Mouse (Mus musculus): Measurements from ENCODE around the gene Syngr1. TPM values are rescaled to one million over a fixed set of nuclear protein-coding genes. Genes with fewer than 3 reads are reported as not detected.

The Syngr1 gene
- polyA plus RNA-seq, 1 experiment from 2014 or later = 11.2 TPM

DNA sequence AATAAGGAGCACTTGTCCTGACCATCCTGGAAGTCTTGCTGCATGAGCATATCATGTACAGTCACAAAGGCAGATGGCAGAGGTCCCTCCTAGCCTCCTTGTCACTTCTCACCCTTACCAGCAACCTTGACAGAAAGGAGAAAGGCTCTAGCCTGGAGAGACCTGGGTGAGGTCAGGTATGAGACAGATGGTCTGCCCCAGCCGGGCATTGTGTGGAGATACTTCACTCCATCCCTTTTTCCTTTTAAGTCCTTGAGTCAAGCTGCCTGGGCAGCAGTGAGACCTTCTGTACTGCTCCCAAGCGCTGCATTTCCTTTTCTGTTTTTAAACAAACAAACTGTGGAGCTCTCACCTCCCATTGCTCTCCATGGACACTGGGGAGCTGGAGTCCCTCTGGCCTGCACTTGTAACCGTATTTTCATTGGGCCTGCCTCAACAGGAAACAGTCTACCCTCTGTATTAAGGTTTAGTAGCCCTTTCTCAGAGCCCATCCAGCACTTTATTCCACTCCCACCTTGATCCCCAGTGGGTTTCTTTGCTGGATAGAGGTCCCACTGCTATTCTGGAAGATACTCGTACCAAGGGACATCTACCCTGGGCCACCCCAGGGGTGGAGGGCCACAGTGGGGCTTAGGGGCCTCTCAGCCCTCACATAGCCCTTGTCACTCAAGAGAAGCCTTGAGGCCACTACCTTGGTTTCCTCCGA, 67.0 kb downstream of the Syngr1 start:
- 49% methylated on average over 5 of the region's 5 CpGs for WGBS
- H3K27ac ChIP-seq = peak overlapping the region; percentile 92
- H3K9ac ChIP-seq = no peak overlapping the region
- H3K27me3 ChIP-seq = no peaks in the 10 kb centered on the region
- peaks cover 90% of the 10 kb centered on the region for H3K36me3 ChIP-seq
- no peaks in the 10 kb centered on the region for H3K9me3 ChIP-seq (replicated peaks)
- no peak for ATAC-seq (replicated peaks; ENCODE audit: low FRiP score)
- peaks cover 44% of the 10 kb centered on the region for H3K4me1 ChIP-seq
- H3K4me3 ChIP-seq (replicated peaks) = no peak overlapping the region
- no peak overlapping the region for H3K4me2 ChIP-seq

DNA sequence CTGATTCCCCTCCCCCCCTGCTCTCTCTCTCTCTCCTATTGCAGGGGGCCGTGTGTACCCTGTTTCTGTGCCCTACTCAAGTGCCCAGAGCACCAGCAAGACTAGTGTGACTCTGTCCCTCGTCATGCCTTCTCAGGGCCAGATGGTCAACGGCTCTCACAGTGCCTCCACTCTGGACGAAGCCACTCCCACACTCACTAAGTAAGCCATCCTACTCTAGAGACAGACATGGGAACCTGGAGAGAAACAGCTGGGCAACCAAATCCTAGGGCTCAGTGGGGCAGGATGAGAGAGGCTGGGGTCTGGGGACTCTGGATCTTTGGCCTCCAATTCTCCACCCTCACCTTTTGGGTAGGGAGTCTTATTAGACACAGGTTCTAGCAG, 67.6 kb downstream of the Syngr1 start:
- H3K9me3 ChIP-seq (replicated peaks) = no peaks in the 10 kb centered on the region
- WGBS = 26% methylated on average over 4 of the region's 4 CpGs
- peak; percentile 19 for ATAC-seq (replicated peaks; ENCODE audit: low FRiP score)
- H3K4me3 ChIP-seq (replicated peaks) = no peak overlapping the region
- H3K4me1 ChIP-seq = peaks cover 44% of the 10 kb centered on the region
- H3K27me3 ChIP-seq = no peaks in the 10 kb centered on the region
- peaks cover 85% of the 10 kb centered on the region for H3K36me3 ChIP-seq
- no peak overlapping the region for H3K9ac ChIP-seq
- H3K4me2 ChIP-seq = no peak overlapping the region
- peak overlapping the region; percentile 92 for H3K27ac ChIP-seq

DNA sequence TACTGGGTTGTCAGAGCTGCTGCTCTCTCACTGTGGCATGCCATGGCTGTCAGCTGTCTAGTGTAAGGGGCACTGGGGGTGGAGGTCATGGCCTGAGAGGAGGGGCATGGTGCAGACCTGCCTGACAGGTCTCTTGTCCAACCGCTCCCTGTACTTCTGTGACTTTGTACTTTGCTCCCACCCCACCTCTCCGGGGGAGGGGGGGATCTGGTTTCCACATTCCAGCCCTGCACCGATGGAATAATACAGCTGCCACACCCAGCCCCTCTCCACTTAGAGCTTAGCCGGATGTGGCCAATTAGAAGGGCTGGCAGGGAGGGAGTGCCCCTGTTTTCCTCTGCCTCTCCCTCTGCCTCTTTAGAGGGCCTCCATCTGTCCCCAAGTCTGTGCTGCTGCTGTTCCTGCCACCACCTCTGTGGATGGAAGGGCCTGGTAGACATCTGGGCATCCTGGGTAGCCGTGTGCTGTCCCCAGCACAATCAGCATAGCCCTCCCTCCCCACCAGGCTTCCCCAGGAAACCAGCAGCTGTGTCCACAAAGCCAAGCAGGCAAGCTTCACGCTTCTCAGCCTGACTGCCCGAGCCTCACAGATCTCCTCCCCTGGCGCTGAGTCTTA, 68.3 kb downstream of the Syngr1 start:
- ATAC-seq (replicated peaks; ENCODE audit: low FRiP score) = peak; percentile 88
- H3K27ac ChIP-seq = peak overlapping the region; percentile 92
- H3K27me3 ChIP-seq = no peaks in the 10 kb centered on the region
- WGBS = 15% methylated on average over 8 of the region's 8 CpGs
- H3K36me3 ChIP-seq = peaks cover 78% of the 10 kb centered on the region
- no peak overlapping the region; the same call in 1 of the 2 replicates for H3K4me2 ChIP-seq
- H3K9ac ChIP-seq = no peak overlapping the region
- no peak overlapping the region for H3K4me3 ChIP-seq (replicated peaks)
- no peaks in the 10 kb centered on the region for H3K9me3 ChIP-seq (replicated peaks)
- H3K4me1 ChIP-seq = peaks cover 44% of the 10 kb centered on the region

DNA sequence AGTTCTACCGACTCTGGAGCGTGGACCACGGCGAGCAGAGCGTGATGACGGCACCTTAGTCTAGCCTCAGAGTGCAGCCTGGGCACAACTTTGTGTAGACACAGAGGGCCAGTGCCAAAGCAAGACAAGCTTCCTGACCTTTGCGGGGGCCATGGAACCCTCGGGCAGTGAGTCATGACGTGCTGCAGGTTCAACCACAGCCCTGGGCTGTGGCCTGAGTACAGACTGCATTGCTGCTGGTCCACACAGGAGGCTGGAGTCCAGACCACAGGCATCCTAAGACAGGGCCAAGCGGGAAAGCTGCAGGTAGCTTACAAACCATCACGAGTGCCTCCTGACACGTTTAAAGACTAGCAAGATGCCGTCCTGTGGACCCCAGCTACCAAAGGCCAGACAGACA, 69.1 kb downstream of the Syngr1 start:
- Histone ChIP-seq H3K36me3 (peaks cover 70% of the 10 kb centered on the region), H3K4me3 (replicated peaks) (no peak overlapping the region), H3K27me3 (no peaks in the 10 kb centered on the region), H3K4me2 (no peak overlapping the region), H3K27ac (peak overlapping the region; percentile 92), H3K9ac (no peak overlapping the region), H3K9me3 (replicated peaks) (no peaks in the 10 kb centered on the region), H3K4me1 (peaks cover 44% of the 10 kb centered on the region)
- no peak for ATAC-seq (replicated peaks; ENCODE audit: low FRiP score)
- 75% methylated on average over 13 of the region's 13 CpGs for WGBS

DNA sequence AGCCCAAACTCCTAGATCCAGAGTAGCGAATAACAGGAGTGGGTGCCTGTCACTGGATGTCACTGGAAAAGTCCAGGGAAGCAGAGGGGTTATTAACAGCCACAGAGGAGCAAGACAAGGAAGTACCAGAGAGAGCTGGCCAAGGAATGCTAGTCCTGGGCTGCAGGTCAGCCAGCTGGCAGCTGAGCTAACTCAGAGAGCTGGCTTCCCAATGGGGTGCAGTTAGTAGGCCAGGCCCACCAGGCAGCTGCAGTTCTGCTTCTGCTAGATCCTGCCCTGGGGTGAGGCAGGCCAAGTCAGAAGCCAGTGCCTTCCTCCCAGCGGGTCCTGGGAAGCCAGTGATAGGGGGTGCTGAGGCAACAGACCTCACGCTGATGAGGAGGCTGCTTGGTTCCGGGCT, 69.6 kb downstream of the Syngr1 start:
- Histone ChIP-seq H3K4me2 (no peak overlapping the region), H3K36me3 (peaks cover 65% of the 10 kb centered on the region), H3K9me3 (replicated peaks) (no peaks in the 10 kb centered on the region), H3K27ac (peak overlapping the region; percentile 92), H3K4me1 (peaks cover 44% of the 10 kb centered on the region), H3K4me3 (replicated peaks) (no peak overlapping the region), H3K27me3 (no peaks in the 10 kb centered on the region), H3K9ac (no peak overlapping the region)
- ATAC-seq (replicated peaks; ENCODE audit: low FRiP score) = no peak
- 93% methylated on average over 4 of the region's 4 CpGs for WGBS

DNA sequence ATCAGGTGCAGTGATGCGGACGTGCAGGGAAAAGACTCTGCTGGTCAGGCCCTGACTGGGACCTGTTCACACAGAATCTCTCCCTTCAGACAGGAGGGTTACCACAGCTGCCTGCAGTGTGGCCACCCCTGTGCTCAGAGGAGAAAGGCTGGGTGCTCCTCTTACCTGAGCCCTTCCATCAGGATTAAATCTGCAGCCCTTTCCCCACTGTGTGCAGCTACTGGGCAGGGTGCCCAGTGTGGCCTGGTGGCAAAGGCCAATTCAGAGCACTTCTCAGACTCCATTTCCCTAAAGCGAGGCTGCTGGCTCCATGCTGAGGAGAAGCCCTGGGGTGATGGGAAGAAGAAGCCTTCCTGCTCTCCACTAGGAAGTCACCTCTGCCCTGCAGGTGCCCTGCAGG, 70.1 kb downstream of the Syngr1 start:
- no peak for ATAC-seq (replicated peaks; ENCODE audit: low FRiP score)
- Histone ChIP-seq H3K9me3 (replicated peaks) (no peaks in the 10 kb centered on the region), H3K9ac (no peak overlapping the region), H3K36me3 (peaks cover 60% of the 10 kb centered on the region), H3K4me1 (peaks cover 44% of the 10 kb centered on the region), H3K27ac (0 out of 2 replicates have a peak overlapping the region, but pooled peaks have one; percentile 92), H3K4me3 (replicated peaks) (no peak overlapping the region), H3K27me3 (no peaks in the 10 kb centered on the region), H3K4me2 (no peak overlapping the region)
- WGBS = 73% methylated on average over 3 of the region's 3 CpGs

DNA sequence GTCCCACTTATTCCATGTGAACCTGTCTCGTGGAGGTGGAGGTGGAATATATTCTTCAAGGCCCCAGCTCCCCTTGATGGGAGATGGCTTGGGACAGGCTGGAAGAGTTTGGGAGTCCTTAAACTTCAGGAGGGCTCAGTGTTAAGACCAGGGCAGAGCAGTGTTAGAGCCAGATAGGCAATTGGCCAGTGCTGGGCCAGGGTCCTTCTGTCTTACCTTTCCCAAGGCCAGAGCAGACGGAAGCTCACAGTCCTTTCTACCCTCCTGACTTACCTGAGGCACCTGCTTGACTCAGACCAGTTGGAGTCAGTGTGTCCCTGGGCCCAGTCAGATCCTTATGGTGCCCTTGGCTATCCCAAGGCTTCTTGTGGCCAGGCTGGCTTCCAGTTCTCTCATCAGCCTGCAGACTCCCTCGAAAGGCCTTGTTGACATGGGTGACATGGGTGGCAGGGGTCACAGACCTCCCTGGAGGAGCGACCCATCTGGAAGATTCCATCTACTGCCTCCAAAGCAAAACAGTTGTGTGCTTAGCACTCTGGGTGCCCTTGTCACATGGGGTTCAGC, 71.3 kb downstream of the Syngr1 start:
- Histone ChIP-seq H3K4me2 (no peak overlapping the region), H3K4me1 (peaks cover 34% of the 10 kb centered on the region), H3K9me3 (replicated peaks) (no peaks in the 10 kb centered on the region), H3K36me3 (peaks cover 47% of the 10 kb centered on the region), H3K27ac (no peak overlapping the region), H3K4me3 (replicated peaks) (no peak overlapping the region), H3K9ac (no peak overlapping the region), H3K27me3 (no peaks in the 10 kb centered on the region)
- no peak for ATAC-seq (replicated peaks; ENCODE audit: low FRiP score)
- 80% methylated on average over 4 of the region's 4 CpGs for WGBS

DNA sequence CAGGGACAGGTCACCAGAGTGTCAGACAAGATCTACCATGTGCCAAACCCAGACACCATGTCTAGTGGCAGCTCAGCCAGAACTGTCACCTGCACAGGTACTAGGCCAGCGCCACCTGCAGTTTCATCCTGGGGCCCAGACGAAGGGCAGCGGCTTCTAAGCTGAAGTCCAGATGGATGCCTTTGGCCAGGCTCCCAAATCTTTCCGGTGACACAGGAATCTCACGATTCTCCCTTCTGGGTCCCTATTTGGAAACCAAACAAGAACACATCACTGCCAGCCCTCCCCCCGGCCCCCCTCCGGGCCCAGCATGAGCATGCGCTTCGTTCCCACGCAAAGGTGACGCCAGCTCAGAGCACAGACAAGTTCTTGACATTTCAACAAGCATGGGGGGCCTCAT, 72.1 kb downstream of the Syngr1 start:
- peaks cover 39% of the 10 kb centered on the region for H3K36me3 ChIP-seq
- no peak for ATAC-seq (replicated peaks; ENCODE audit: low FRiP score)
- H3K9me3 ChIP-seq (replicated peaks) = no peaks in the 10 kb centered on the region
- no peak overlapping the region for H3K9ac ChIP-seq
- H3K4me1 ChIP-seq = peaks cover 26% of the 10 kb centered on the region
- 80% methylated on average over 11 of the region's 11 CpGs for WGBS
- no peaks in the 10 kb centered on the region for H3K27me3 ChIP-seq
- no peak overlapping the region for H3K4me2 ChIP-seq
- no peak overlapping the region for H3K27ac ChIP-seq
- no peak overlapping the region for H3K4me3 ChIP-seq (replicated peaks)

DNA sequence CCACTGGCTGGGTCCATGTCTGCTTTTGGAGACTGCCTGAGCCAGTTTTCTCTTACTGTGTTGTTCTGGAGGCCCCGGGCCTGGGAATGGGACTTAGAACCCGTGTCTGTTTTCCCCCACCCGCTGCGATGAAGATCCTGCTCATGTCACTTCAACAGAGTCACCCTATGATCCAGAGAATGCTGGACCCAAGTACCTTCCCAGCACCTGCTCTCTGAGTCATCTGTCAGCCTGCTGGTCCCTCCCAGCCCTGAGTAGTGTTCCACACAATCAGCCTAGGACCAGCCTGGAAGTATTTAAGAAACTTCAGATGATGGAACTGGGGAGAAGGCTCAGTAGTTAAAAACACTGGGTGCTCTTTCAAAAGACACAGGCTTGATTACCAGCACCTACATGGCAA, 72.6 kb downstream of the Syngr1 start:
- Histone ChIP-seq H3K4me3 (replicated peaks) (no peak overlapping the region), H3K27me3 (no peaks in the 10 kb centered on the region), H3K27ac (no peak overlapping the region), H3K36me3 (peaks cover 35% of the 10 kb centered on the region), H3K9ac (no peak overlapping the region), H3K4me1 (peaks cover 21% of the 10 kb centered on the region), H3K9me3 (replicated peaks) (no peaks in the 10 kb centered on the region), H3K4me2 (no peak overlapping the region)
- ATAC-seq (replicated peaks; ENCODE audit: low FRiP score) = no peak
- 85% methylated on average over 4 of the region's 4 CpGs for WGBS

DNA sequence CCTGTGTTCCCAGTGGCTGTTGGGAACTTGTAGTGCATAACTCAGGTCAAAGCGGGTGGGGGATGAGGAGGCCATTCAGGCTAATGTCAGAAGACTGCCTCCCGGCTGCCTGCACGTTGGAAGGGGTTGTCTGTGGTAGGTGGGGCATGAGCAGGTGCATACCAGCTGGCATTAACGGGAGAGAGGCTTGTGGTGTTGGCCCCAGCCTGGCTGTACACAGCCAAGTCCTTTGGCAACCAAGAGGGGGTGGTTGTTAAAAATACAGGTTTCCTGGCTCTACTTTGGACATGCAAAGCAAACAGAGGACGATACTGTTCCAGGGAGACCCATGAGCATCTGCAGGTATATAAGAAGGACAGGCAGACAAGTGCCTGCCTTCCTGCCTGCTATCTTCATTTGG, 74.3 kb downstream of the Syngr1 start:
- H3K36me3 ChIP-seq = peaks cover 25% of the 10 kb centered on the region
- H3K27ac ChIP-seq = no peak overlapping the region
- no peak overlapping the region for H3K9ac ChIP-seq
- ATAC-seq (replicated peaks; ENCODE audit: low FRiP score) = no peak
- 41% methylated on average over 5 of the region's 5 CpGs for WGBS
- H3K4me2 ChIP-seq = no peak overlapping the region
- no peaks in the 10 kb centered on the region for H3K9me3 ChIP-seq (replicated peaks)
- H3K4me1 ChIP-seq = peaks cover 7% of the 10 kb centered on the region
- no peak overlapping the region for H3K4me3 ChIP-seq (replicated peaks)
- H3K27me3 ChIP-seq = no peaks in the 10 kb centered on the region

Data from kidney, embryonic 15.5 days (tissue).